Mouse (Mus musculus) spleen, adult 2 months (tissue): ENCODE results near the gene Gm42906.

Experiments
- CTCF ChIP-seq: fragments of 200-500 bp; IDR thresholded peaks from 2 replicates; pipeline ENCODE4 v1.5.1; 2011; ENCODE audit warnings: mild to moderate bottlenecking, inconsistent platforms; ENCODE audit not compliant: insufficient read depth, insufficient read length, insufficient replicate concordance; ENCODE audit errors: extremely low read depth
- POLR2A ChIP-seq: fragments of 200-500 bp; IDR thresholded peaks from 2 replicates; pipeline ENCODE4 v1.6.1; 2011; ENCODE audit warnings: low read depth, low read length, inconsistent platforms

GRCm38 (mm10) chr5:151155247-151155646 lies 272.7 kb downstream of the Gm42906 start:
- TF ChIP-seq CTCF (no peak), POLR2A (no peak)
